Mouse (Mus musculus): ENCODE results near the gene Tspan31. TPM values are rescaled to one million over a fixed set of nuclear protein-coding genes. Genes with fewer than 3 reads are reported as not detected.

The Tspan31 gene
- polyA plus RNA-seq (2012; rRNA removed) = 105 and 119 TPM in 2 replicates

DNA sequence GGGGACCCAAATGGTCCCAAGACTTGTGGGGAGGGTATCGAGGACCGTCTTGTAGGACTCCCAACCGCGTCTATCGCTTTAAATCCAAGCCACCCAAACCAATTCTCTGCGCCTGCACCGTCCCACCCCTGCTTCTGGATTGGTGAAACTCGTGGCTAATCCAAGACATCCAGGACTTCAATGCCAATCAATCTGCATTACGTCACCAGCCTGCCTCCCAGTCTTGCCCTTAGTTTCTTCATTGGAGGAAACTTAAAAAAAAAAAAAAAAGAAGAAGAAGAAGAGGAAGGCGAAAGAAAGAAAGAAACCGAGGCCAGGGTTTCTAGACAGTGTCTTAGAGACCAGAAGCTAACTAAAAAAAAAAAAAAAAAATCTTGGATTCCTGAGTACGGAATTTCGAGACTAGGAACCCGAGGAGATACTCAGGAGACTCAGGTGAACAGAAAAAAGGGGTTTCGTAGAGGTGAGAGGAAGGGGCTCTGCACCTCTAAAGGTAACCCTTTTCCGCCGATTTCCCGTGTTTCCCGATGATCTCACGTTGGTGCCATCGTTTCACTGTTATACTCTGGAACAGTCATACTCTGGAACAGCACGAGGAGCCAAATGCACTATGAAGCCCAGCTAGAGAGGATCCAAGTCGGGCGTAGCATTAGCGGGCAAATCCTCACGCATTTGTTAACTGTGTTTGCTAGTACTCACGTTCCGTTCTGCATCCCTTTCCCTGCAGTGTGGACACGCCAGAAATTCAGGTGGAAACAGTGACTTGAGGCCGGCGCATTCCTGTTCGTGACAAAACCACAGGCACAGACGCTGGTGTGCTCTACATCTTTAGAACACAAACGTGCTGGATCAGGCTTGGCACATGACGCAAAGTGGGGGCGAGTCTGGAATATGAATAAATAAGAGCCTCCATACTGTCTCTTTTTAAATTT, at the start of gene Tspan31:
TSS of gene Tspan31 (minus strand) at position 75 of the 932 bp plus-strand sequence.

DNA sequence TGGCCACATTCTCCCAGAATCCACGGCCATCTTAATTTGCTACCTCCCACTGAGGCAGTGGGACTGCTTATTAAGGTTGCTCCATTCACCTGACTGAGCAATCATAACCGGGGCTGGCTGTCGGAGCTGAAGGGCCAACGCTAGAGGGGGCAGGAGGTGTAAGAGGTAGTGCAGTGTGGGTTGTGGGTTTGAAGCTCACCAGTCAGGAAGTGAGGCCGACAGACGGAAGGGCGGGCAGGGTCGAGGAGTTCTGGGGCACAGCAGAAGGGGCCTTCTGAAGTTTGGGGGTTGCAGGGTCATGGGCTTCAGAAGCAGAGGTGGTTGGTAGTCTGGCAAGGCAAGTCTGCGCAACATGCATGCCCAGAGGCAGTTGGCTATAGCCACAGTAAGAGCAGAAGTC, 5.0 kb upstream of the Tspan31 start, which contains the start of gene Agap2:
TSS of gene Agap2 (plus strand) at position 205 of the 400 bp plus-strand sequence.

DNA sequence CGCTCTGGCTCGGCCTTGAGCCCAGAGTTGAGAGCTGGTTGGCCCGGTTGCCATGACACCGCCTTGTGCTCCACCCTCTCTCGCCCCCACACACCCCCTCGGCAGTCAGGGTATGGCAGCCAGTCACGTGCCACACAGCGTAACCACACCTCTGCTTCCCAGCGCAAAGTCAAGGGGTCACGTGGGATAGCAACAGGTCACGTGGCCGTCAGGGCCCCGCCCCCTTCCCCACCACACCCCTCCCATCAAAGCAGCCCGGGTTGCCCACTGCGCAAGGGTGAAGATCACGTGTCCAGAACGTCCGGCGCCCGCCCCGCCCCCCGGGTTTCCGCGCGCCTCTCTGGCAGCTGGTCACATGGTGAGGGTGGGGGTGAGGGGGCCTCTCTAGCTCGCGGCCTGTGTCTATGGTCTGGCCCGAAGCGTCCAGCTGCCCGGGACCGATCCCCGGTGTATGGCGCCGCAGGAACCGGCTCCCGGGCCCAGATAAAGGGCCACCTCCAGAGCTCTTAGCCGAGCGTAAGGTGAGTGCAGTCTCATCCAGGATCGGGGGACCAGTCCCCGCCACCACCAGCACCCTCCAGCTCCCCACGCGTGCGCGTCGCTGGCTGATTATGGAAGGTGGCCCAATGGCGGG, 6.7 kb downstream of the Tspan31 start, which contains the start of gene Cdk4:
TSS of gene Cdk4 (plus strand) at position 296 of the 634 bp plus-strand sequence.

DNA sequence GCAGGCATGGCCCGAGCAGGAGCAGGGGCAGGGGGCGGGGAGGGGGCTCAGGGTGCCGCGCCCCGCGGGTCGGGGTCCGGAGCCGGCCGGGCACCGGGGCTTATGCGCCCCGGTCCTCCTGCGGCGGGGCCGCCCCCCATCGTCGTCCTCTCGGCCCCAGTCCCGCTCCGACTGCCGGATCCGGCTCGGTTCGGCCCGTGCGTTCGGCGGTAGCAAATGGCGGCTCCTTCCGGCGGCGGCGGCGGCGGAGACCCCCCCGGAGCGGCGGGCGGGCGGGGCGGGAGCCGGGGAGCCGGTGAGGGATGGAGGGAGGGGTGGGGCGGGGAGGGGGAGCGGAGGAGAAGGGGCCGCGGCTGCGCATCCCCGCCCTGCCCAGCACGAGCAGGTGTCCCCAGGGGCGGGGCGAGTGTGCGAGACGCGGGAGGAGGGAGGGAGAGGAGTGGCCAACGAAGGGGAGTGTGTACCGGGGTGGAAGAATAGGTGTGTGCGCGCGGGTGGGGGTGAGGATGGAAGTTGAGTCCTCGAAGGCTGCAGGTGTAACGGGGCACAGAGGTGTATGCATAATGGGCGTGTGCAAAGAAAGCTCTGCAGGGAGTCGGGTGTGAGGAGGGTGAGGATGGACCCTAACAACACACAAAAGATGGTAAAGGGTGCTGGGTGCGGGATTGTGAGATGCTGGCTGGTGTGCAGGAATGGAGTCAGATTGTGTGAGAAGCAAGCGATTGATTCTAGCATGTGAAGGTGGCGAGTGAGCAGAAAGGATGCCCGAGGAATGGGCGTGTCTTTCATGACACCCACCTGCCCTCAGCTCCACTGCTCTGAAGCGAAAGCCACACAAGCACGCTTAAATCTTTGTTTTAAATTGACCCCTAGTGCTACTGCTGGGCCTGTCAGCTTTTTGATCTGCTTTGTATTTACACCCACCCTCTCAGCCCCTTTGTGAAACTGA, 9.8 kb downstream of the Tspan31 start, which contains the start of gene March9:
TSS of gene March9 (minus strand) at position 217 of the 949 bp plus-strand sequence.

DNA sequence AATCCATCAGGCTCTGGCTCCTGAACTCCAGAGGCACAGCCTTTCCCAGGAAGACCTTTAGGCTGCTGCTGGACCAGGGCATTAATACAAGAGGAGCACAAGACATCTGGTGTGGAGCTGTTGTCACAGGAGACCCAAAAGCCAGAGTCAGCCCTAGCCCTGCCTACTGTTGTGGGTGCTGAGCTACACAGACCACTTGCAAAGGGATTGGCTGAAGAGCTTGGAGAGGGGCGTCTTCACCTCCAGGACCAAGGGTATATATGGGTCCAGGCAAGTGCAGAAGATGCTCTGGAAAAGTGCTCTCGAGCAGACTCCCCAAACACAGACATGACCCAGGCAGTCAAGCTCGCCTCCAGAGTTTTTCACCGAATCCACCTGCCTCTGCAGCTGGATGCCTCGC, 22.1 kb downstream of the Tspan31 start, which contains the start of gene Cyp27b1:
TSS of gene Cyp27b1 (plus strand) at position 297 of the 400 bp plus-strand sequence.

DNA sequence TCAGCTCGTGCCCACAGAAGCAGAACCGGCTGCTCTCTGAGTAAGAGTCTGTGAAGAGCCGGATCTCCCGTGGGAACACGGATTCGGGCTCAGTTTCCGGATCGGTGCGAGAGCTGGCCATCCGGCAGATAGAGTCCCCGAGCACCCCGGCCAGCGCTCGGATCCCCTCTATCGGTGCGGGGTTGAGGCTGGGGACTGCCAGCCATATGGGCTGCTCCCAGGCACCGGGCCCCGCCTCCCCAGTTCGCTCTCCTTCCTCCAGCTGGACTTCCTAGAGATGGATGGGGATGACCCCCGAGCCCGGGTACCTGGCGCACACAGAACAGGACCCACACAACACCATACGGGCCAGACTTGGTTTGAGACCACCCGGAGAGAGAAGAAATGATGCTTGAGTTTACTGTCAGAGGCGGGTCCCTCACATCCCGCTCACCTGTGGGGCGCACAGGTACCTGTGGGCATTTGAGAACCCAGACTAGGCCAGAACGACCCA, 28.7 kb downstream of the Tspan31 start, which contains the start of the genes Mettl1 and Eef1akmt3:
TSS of gene Mettl1 (plus strand) at position 141 of the 493 bp plus-strand sequence.
TSS of gene Eef1akmt3 (minus strand) at position 240 of the 493 bp plus-strand sequence.

DNA sequence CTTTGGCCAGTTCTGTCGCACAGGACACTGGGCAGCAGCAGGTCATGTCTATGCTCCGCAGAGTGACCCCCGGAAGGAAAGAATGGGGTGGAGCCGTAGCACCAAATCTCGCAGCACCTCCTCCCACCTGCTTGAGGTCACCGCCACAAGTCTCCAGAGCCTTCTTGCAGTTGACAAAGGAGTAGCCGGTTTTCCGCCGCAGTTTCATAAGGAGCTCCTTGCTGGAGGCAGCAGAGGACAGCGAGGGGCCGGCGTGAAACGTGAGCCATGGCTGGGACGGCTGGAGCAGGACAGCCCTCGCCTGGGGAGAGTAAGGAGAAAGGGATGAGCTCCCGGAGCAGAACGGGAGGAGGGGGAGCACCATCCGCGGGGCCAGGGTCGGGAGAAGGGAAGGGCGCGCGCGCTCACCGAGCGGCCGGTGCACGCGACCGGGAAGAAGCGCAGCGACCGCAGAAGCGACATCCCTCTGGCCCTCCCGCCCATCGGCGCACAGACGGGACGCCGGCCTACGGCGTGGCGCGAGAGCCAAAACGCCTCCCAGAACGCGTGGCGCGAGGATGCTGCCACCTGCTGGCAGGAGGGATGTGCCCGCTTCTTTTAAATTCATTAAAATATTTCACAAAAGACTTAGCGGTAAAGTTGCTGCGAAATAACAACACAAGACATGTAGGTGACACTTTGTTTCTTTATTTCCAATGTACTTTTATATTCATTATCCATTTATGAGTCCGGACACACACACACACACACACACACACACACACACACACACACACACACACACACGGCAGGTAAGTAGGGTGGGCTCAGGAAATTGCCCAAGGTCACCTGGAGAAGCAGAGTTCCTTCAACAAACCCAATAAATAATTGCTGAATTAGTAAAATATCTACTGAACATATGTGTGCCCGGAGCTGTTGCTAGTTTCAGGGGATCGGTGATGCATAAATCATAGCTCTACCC, 39.4 kb downstream of the Tspan31 start, which contains the start of gene Tsfm:
TSS of gene Tsfm (minus strand) at position 505 of the 961 bp plus-strand sequence.

Other genes starting within 250 kb of the Tspan31 start
- gene Atp23, start 168.9 kb downstream of the Tspan31 start, polyA plus RNA-seq (2012; rRNA removed) = 13.9 and 15.1 TPM in 2 replicates
- 152 and 173 TPM in 2 replicates for gene Ctdsp2, start 91.5 kb downstream of the Tspan31 start, polyA plus RNA-seq (2012; rRNA removed)
- 0.09 and 0.25 TPM in 2 replicates for gene Avil, start 69.6 kb downstream of the Tspan31 start, polyA plus RNA-seq (2012; rRNA removed)
- gene Tsfm, start 39.4 kb downstream of the Tspan31 start, polyA plus RNA-seq (2012; rRNA removed) = 53.1 and 69.5 TPM in 2 replicates
- gene Mettl1, start 28.9 kb downstream of the Tspan31 start, polyA plus RNA-seq (2012; rRNA removed) = 29.7 and 33.5 TPM in 2 replicates
- gene Eef1akmt3, start 28.8 kb downstream of the Tspan31 start, polyA plus RNA-seq (2012; rRNA removed) = 0.95 and 1.1 TPM in 2 replicates
- 0.64 and 0.89 TPM in 2 replicates for gene Cyp27b1, start 22.0 kb downstream of the Tspan31 start, polyA plus RNA-seq (2012; rRNA removed)
- 19.1 and 27.0 TPM in 2 replicates for gene March9, start 10.1 kb downstream of the Tspan31 start, polyA plus RNA-seq (2012; rRNA removed)
- 382 and 484 TPM in 2 replicates for gene Cdk4, start 6.7 kb downstream of the Tspan31 start, polyA plus RNA-seq (2012; rRNA removed)
- 18.0 and 26.2 TPM in 2 replicates for gene Agap2, start 5.0 kb upstream of the Tspan31 start, polyA plus RNA-seq (2012; rRNA removed)
- gene Os9, start 50.9 kb upstream of the Tspan31 start, polyA plus RNA-seq (2012; rRNA removed) = 72.1 and 89.3 TPM in 2 replicates
- 11.4 and 16.1 TPM in 2 replicates for gene B4galnt1, start 95.0 kb upstream of the Tspan31 start, polyA plus RNA-seq (2012; rRNA removed)
- gene Slc26a10, start 110.4 kb upstream of the Tspan31 start, polyA plus RNA-seq (2012; rRNA removed) = 2.0 and 2.7 TPM in 2 replicates
- 71.4 and 75.9 TPM in 2 replicates for gene Arhgef25, start 119.8 kb upstream of the Tspan31 start, polyA plus RNA-seq (2012; rRNA removed)
- 262 and 306 TPM in 2 replicates for gene Dtx3, start 125.5 kb upstream of the Tspan31 start, polyA plus RNA-seq (2012; rRNA removed)
- gene Pip4k2c, start 141.3 kb upstream of the Tspan31 start, polyA plus RNA-seq (2012; rRNA removed) = 32.8 and 34.9 TPM in 2 replicates
- 6.4 and 7.0 TPM in 2 replicates for gene Kif5a, start 193.1 kb upstream of the Tspan31 start, polyA plus RNA-seq (2012; rRNA removed)
- 245 and 250 TPM in 2 replicates for gene Dctn2, start 196.1 kb upstream of the Tspan31 start, polyA plus RNA-seq (2012; rRNA removed)
- gene Mbd6, start 218.8 kb upstream of the Tspan31 start, polyA plus RNA-seq (2012; rRNA removed) = 51.3 and 61.2 TPM in 2 replicates
- gene Mars, start 241.5 kb upstream of the Tspan31 start, polyA plus RNA-seq (2012; rRNA removed) = 78.4 and 101 TPM in 2 replicates